14 mouse cellular contexts compared by ENCODE assay signal in genomic region chr4:101176123-101176522, GRCm38 (mm10).
DNase-seq lines count a peak whose midpoint lies in the region; ATAC-seq and TF ChIP-seq lines count a peak whose summit lies in the region.
"Had no signal": no experiment of that assay in that cellular context is flagged by ENCODE, and none has a peak within 500 bp of the region (broad histone marks: within the 10 kb centered on the region; RNA-seq: fewer than 3 reads in every experiment).

No protein-coding gene starts in this region.

- H3K4me1 ChIP-seq in lung, adult 2 months (ENCODE audit: control insufficient read depth, insufficient read depth, low read length) = peaks cover 2% of the 10 kb centered on the region; the same call in 1 of the 2 replicates
- H3K4me1 ChIP-seq in heart, embryonic 16.5 days (ENCODE audit: control insufficient read depth, insufficient read depth, low read length) = peaks cover 20% of the 10 kb centered on the region
- H3K4me1 ChIP-seq in liver, embryonic 16.5 days (ENCODE audit: control insufficient read depth, low read depth, low read length) = peaks cover 18% of the 10 kb centered on the region
- peaks cover 15% of the 10 kb centered on the region for H3K4me1 ChIP-seq in forebrain, embryonic 10.5 days

- H3K4me2 ChIP-seq in heart, embryonic 16.5 days (ENCODE audit: low read depth, low read length) = no peak overlapping the region
- H3K4me2 ChIP-seq in liver, embryonic 16.5 days (ENCODE audit: low read depth, low read length) = no peak overlapping the region
- H3K4me2 ChIP-seq: hindbrain, embryonic 14.5 days had no signal

- 40% methylated on average over 6 of the region's 6 CpGs for WGBS in lung, adult 2 months
- 28% methylated on average over 6 of the region's 6 CpGs for WGBS in heart, embryonic 16.5 days
- WGBS in liver, embryonic 16.5 days (ENCODE audit: insufficient replicate concordance) = 16% methylated on average over 6 of the region's 6 CpGs
- WGBS in forebrain, embryonic 10.5 days = 89% methylated on average over 6 of the region's 6 CpGs

- no peaks in the 10 kb centered on the region for H3K27me3 ChIP-seq in heart, embryonic 16.5 days (ENCODE audit: control insufficient read depth, insufficient read depth, low read length)
- no peaks in the 10 kb centered on the region for H3K27me3 ChIP-seq in liver, embryonic 16.5 days (ENCODE audit: control insufficient read depth, insufficient read depth, low read depth, low read length)
- no peaks in the 10 kb centered on the region for H3K27me3 ChIP-seq in forebrain, embryonic 10.5 days (ENCODE audit: poor library complexity, severe bottlenecking)

- H3K27ac ChIP-seq in heart, embryonic 16.5 days (ENCODE audit: low read length) = no peak overlapping the region
- 0 out of 2 replicates have a peak overlapping the region, but pooled peaks have one; percentile 17 for H3K27ac ChIP-seq in liver, embryonic 16.5 days (ENCODE audit: low read length)
- H3K27ac ChIP-seq in forebrain, embryonic 10.5 days = no peak overlapping the region
- H3K27ac ChIP-seq: hindbrain, embryonic 14.5 days; left cerebral cortex, adult 2 months; macrophage had no signal

- no peak for TF ChIP-seq CTCF in lung, adult 2 months (IDR thresholded peaks at IDR 0.05; ENCODE audit: insufficient read depth, low read length)

- DNase-seq in lung, postnatal 10 days = peak; percentile 25
- no peak for DNase-seq in lung, adult 2 months
- peak; percentile 65 for DNase-seq in c-Kit-positive CD71-positive TER-119-negative erythroid progenitor cells, embryonic 14.5 days (ENCODE audit: low read depth)
- no peak for DNase-seq in forebrain, embryonic 10.5 days (ENCODE audit: extremely low spot score, low spot score)
- no peak for DNase-seq in gastrocnemius, postnatal 36 days
- DNase-seq in cerebellum, adult 9-10 months = no peak
- DNase-seq: kidney, postnatal 10 days; right cerebral cortex, adult 18-20 months had no signal

- no peak for TF ChIP-seq POLR2A in lung, adult 2 months (IDR thresholded peaks at IDR 0.05; ENCODE audit: borderline replicate concordance, extremely low read depth, low read depth, low read length)

- no peaks in the 10 kb centered on the region for H3K9me3 ChIP-seq in heart, embryonic 16.5 days (replicated peaks; ENCODE audit: control insufficient read depth, low read length)
- H3K9me3 ChIP-seq in liver, embryonic 16.5 days (replicated peaks; ENCODE audit: control insufficient read depth, low read length) = no peaks in the 10 kb centered on the region
- no peaks in the 10 kb centered on the region for H3K9me3 ChIP-seq in forebrain, embryonic 10.5 days
- H3K9me3 ChIP-seq: G1E had no signal

- peaks cover 10% of the 10 kb centered on the region for H3K36me3 ChIP-seq in heart, embryonic 16.5 days (ENCODE audit: control insufficient read depth, insufficient read depth)
- peaks cover 21% of the 10 kb centered on the region for H3K36me3 ChIP-seq in liver, embryonic 16.5 days (ENCODE audit: control insufficient read depth, insufficient read depth)
- peaks cover 28% of the 10 kb centered on the region for H3K36me3 ChIP-seq in forebrain, embryonic 10.5 days (replicated peaks)

- no peak overlapping the region for H3K9ac ChIP-seq in heart, embryonic 16.5 days (ENCODE audit: low read length)
- H3K9ac ChIP-seq in liver, embryonic 16.5 days (ENCODE audit: low read depth, low read length) = no peak overlapping the region
- H3K9ac ChIP-seq: hindbrain, embryonic 14.5 days had no signal

- intact Hi-C loops in gastrocnemius, postnatal 36 days (cut with DNase I) = no loop called here

- peak; percentile 59 for ATAC-seq in heart, embryonic 16.5 days (replicated peaks; ENCODE audit: extremely low read depth, insufficient read depth, low FRiP score)
- peak; percentile 86 for ATAC-seq in liver, embryonic 16.5 days (ENCODE audit: low read depth)

- no peak overlapping the region for H3K4me3 ChIP-seq in lung, adult 2 months (replicated peaks; ENCODE audit: extremely low read depth, low read depth, low read length)
- H3K4me3 ChIP-seq in heart, embryonic 16.5 days (ENCODE audit: low read length) = no peak overlapping the region
- H3K4me3 ChIP-seq in liver, embryonic 16.5 days (ENCODE audit: low read depth, low read length) = no peak overlapping the region
- H3K4me3 ChIP-seq in forebrain, embryonic 10.5 days = no peak overlapping the region
- H3K4me3 ChIP-seq: left cerebral cortex, adult 2 months had no signal

Comparison
In these comparisons a context has a peak if more than half of its experiments do, and no peak if none do; other contexts are left out.
1. DNase-seq: peak in lung, postnatal 10 days (single experiment) and c-Kit-positive CD71-positive TER-119-negative erythroid progenitor cells, embryonic 14.5 days (single experiment); none in lung, adult 2 months (single experiment), forebrain, embryonic 10.5 days (single experiment), gastrocnemius, postnatal 36 days (0 of 2) and cerebellum, adult 9-10 months (single experiment).